Mouse (Mus musculus) ES-E14 (cell line): ENCODE measurements around the gene Hyal2.

Source experiments
- CHD2 ChIP-seq: IDR thresholded peaks from 2 replicates; pipeline ENCODE4 v1.6.1; 2014; ENCODE audit warnings: mild to moderate bottlenecking, low read depth, low read length, inconsistent platforms
- HCFC1 ChIP-seq: IDR thresholded peaks from 2 replicates; pipeline ENCODE4 v1.6.1; 2012; ENCODE audit warnings: low read length, inconsistent platforms, borderline replicate concordance; ENCODE audit not compliant: insufficient read depth
- ZNF384 ChIP-seq: IDR thresholded peaks from 2 replicates; pipeline ENCODE4 v1.6.1; 2012; ENCODE audit warnings: low read depth, low read length, inconsistent platforms

GRCm38 (mm10) chr9:107596619-107597569 lies 29.1 kb downstream of the Hyal2 start:
- no peak for TF ChIP-seq CHD2
- no peak for TF ChIP-seq HCFC1
- TF ChIP-seq ZNF384: no peak
